Mouse (Mus musculus) liver (tissue): ENCODE data around the gene Nod1.

Experiments used
- DNase-seq: peaks from one replicate; pipeline ENCODE4 v3.0.0-alpha.2; 2020; ENCODE audit warnings: mixed read lengths

Gene Nod1

DNA sequence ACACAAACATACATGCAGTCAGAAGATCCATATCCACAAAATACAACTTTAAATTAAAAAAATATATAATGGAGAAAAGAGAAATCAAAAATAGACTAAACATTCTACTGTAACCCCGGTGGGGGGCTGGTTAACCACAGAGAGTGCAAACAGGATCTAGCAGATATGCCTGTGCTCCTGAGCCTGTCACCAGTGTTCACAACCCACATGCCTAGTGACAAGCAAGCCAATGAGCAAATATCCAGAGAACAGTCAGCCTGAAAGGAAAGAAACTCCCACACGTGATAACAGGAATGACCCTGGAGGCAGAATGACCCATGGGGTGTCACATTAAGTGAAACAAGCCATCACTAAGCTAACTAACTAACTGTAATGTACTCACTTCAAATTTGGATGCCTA, 35.9 kb downstream of the Nod1 start:
- no peak for DNase-seq

- no peak for DNase-seq
Observed at GRCm38 (mm10) chr6:54934930-54935329, 37.5 kb downstream of the Nod1 start.

DNA sequence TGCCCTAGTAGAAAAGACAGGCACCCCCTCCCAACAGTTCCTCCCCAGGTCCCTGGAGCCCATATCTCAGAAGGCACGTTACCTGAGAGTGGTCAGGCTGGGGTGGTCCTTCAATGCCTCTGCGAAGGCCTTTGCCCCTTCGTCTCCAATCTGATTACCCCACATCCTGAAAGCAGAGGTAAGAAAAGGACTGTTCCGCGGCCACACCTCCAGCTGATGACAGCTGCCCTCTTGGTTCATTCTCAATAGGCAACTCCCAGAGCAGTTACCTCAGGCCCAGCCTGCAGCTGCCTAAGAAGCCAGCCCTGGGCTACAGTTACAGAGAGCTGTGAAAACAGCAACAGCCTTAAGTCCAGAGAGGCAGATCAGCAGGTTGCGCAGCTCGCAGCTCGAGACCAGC, 38.1 kb downstream of the Nod1 start:
- DNase-seq = no peak

DNA sequence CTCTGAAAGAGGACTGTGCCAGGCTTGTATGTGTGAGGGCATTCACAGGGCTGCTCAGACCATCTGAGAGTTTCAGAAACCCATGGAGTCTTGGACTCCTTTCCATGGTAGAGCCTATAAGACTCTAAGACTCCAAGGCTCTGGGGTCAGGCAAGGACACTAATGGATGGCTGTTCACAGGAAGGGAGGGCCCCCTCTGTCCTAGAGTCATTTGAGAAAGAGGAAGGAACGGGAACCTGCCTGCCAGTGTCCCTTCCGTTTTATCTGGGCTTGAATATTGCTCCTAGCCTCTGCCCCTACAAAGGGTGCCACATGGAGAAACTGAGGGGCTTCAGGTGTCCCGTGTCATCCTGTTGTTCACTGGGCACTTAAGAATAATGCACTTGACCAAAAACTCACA, 38.5 kb downstream of the Nod1 start:
- DNase-seq = no peak

DNA sequence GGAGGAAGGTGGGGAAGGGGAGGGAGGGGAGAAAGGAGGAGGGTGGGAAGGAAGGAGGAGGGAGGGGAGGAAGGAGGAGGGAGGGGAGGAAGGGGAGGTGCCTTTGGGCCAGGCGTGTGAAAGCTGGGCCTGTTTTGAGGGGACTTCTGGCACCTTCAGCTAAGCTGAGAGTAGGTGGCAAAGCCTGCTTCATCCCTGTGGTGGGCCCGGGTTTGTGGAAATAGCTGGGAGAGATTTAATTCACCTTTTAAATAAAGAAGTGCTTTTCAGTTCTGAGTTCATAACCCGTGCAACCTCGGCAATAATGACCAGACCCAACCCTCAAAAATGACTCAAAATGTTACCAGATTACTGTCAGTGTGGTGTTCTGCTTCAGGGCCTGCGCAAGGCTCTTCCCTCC, 39.2 kb downstream of the Nod1 start:
- no peak for DNase-seq

GRCm38 (mm10) chr6:54932526-54932925, 39.9 kb downstream of the Nod1 start:
- DNase-seq = no peak

DNA sequence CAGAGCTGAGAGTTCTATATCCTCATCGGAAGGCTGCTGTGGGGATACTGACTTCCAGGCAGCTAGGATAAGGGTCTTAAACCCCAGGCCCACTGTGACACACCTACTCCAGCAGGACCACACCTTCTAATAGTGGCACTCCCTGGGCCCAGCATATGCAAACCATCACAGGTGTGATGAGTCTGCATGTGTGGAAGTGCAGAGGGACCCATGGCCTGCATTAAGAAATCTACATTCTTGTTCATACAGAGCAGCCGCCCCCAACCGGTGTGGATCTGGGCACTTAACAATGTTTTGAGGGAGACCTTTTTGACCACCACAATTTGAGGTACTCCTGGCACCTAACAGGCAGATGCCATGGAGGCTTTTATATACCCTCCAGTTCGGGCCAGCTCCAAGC, 40.8 kb downstream of the Nod1 start:
- no peak for DNase-seq

DNA sequence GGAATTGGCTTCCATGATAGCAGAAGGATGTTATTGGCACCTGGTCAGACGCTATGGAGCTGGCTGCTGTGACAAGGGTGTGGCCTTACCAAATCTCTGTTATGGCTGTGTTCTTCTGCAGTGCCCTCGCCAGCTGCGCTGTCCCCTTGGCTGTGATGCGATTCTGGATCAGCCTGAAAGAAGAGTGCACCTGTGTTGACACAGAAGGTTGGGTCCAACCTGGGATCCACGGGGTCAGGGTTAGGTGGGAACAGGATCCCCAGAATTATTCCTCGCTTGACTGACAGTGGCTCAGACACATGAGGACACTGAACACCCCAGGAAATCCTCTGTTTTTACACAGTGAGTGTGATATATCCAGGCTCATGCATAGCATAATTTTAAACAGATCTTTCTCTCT, 44.5 kb downstream of the Nod1 start:
- DNase-seq = no peak

- DNase-seq = no peak
Observed at GRCm38 (mm10) chr6:54926899-54927298, 45.5 kb downstream of the Nod1 start.

GRCm38 (mm10) chr6:54925736-54926440, 46.5 kb downstream of the Nod1 start:
- no peak for DNase-seq

- DNase-seq = no peak
Observed at GRCm38 (mm10) chr6:54924538-54924937, 47.9 kb downstream of the Nod1 start.

GRCm38 (mm10) chr6:54918521-54918920, 53.9 kb downstream of the Nod1 start:
- no peak for DNase-seq

DNA sequence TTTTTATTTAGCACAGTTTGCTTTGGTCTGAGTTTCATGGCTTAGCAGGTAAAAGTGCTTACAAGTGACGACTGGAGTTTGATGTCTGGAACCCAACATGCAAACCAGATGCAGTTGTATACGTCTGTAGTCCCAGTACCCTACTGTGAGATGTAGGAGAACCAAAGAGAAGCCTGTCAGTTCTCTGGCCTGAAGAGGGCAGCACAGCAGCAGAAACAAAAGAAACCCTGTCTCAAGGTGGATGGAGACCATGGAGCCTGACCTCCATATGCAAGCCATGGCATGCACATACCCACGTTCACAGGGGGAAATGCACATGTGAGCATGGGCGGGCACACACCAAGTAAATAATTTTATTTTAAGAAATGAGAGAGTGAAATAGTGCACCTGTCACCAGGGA, 54.9 kb downstream of the Nod1 start:
- peak; percentile 45 for DNase-seq

DNA sequence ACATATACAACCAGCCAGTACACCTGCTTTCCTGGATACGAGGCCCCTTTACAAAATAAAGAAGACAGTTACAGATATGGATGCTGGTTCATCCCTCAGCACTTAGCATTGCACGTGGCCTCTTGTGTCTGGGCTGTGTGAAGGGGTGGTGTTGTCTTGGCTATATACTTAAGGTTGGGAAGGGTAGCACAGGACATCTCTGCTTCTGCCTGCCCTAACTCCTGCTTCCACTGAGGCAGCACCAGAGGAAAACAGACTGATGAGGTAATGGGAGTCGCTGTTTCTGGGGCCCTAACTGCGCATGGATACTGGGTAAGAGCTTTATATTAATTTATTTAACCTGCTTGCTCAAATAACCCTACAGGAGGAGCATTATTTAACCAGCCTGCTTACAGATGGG, 55.5 kb downstream of the Nod1 start:
- DNase-seq = no peak

GRCm38 (mm10) chr6:54916163-54916562, 56.2 kb downstream of the Nod1 start:
- no peak for DNase-seq

- DNase-seq = no peak
Observed at GRCm38 (mm10) chr6:54914977-54915376, 57.4 kb downstream of the Nod1 start.

DNA sequence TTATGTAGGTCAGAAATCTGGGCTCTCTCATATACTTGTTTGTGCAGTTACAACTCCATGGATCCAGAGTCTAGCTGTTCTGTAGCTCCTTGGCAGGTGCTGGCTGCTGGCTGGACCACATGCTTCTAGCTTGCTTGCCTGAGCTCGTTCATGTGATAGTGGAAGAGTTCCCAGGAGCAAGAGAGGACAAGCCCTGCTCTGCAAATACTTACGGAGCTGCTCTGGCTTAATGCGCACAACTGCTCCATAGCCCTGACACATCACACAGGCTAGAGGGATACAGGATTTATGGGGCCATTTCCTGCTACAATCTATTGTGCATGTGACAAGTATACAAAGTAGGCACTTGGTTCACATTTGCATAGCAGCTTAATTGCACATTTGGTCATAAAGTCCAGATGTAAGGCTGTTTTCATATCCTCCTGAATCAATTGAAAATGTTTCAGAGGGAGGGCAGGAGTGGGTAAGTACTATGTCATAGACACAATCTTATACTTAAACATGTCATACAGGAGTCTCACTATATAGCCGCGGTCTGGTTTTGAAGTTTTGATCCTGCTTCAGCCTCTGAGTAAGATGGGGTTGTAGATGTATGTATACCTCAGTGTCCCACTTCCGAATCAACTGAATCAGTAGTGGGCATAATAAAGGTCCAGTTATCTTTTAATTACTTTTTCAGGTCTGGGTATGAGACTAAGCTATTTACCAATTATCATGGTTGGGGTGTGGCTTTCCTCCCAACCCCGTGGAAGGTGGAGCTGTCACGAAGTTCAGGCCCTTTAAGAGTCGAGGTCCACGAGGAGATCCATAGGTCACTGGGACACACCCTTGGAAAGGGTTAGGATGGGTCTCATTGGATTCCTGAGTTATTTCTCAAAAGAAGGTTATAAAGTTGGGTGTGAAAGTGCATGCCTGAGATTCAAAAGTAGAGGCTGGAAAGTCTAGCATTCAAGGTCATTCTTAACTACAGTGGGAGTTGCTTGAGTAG, 66.1 kb downstream of the Nod1 start:
- no peak for DNase-seq

GRCm38 (mm10) chr6:54902547-54902946, 69.9 kb downstream of the Nod1 start:
- no peak for DNase-seq

DNA sequence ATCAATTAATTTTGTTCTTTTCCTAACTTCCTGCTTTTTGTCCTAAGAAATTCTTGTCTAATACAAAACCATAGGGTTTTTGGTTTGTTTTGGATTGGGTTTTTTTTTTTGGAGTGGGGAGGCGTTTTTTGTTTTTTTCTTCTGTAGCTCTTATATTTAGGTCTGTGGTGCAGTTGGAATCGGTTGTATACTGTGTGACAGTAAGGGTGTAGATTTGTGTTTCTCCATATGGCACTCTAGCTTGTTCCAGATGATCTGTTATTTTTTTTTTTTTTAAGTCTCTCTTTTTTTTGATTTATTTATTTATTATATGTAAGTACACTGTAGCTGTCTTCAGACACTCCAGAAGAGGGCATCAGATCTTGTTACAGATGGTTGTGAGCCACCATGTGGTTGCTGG, 72.2 kb downstream of the Nod1 start:
- no peak for DNase-seq

- DNase-seq = no peak
Observed at GRCm38 (mm10) chr6:54891384-54891783, 81.0 kb downstream of the Nod1 start.

- no peak for DNase-seq
Observed at GRCm38 (mm10) chr6:54890221-54890620, 82.2 kb downstream of the Nod1 start.

DNA sequence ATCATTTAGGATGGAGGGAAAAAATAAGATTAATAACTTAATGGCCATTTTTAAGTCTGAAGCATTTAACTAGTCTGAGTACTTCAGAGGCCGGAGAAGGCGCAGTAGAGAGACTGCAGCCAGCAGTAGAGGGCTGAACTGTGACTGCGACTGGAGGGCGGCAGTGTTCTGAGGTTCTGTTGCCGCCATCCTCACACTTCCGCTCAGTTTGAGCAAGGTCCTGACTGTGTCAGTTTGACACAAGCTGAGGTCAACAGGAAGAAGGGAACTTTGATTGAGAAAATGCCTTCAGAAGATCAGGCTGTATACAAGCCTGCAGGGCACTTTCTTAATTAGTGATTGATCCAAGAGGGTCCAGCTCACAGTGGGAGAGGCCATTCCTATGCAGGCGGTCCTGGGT, 86.2 kb downstream of the Nod1 start:
- DNase-seq = no peak

DNA sequence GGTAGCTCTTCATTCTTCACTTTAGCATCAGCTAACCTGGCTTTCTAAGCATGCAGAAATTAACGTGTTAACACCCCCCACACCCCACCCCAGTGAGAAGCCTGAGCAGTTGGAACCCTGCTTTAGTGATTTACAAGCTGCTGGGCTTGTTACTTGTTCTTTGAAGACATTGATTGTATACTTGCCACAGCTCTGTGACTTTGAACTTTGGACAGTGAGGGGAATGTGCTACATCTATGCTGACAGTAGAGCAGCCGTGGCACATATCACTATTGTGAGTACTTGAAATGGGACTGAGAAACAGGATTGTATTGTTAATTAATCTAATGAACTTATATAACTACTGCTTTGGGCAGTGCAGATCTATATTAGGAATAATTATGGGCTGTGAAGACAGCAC, 89.0 kb downstream of the Nod1 start:
- DNase-seq = no peak

GRCm38 (mm10) chr6:54880086-54880485, 92.3 kb downstream of the Nod1 start:
- no peak for DNase-seq
